Mouse (Mus musculus): ENCODE measurements around the gene Plch1.

Plch1 gene

DNA sequence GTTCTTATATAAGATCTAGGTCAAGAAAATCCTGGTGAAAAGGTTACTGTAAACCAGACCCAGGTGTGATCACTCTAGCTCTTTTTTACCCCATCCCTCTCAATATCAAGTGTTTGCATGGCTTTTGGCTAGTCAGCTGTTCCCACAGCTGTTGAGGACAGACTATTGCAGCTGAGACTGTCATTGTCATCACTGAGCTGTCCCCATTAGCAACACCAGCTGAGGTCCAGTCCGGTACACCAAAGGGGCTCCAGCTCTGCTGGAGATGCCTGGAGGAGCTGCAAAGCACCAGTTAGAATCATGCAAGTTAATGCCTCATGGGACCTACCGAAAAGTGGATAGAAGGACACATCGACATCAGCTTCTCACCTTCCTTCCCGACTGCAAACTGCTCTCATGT is 206.5 kb downstream of the Plch1 start:
- no peak for DNase-seq (ENCODE audit: low read depth)

- no peak for DNase-seq (ENCODE audit: low read depth)
These were observed 230.5 kb downstream of the Plch1 start for GRCm38 (mm10) chr3:63668779-63669178.

DNA sequence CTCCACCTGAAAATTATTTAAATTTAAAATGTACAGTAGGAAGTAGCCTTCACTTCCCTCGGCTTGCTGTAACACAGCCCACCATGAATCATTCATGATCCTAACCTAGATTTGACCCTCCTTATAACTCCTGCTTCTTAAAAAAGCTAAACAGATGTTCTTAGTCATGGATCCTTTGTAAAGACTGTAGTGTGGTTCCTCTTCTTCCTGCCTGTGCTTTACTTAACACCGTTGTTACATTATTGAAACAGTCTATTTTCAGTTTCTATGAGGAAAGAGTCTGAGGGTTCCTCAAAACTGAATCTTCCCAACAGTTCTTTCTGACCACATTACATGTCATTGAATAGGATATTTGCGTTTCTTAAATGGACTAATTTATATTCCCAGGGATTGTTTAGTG is 234.0 kb downstream of the Plch1 start:
- no peak for DNase-seq (ENCODE audit: low read depth)

GRCm38 (mm10) chr3:63664575-63665243 is 234.6 kb downstream of the Plch1 start:
- no peak for DNase-seq (ENCODE audit: low read depth)

Measured in NIH3T3 (cell line).